Mouse (Mus musculus) splenic B cell, adult 2 months (primary cell): ENCODE data around the gene Ddah1.

Experiments
- DNase-seq: peaks from one replicate; pipeline ENCODE4 v3.0.0-alpha.2; 2011; ENCODE audit warnings: low read depth, low spot score
- H3K27me3 ChIP-seq: 2 replicates; pipeline ENCODE4 v1.6.1; 2012; ENCODE audit warnings: mild to moderate bottlenecking, low read length, moderate library complexity, mixed read lengths; ENCODE audit not compliant: control insufficient read depth, poor library complexity, insufficient read depth, severe bottlenecking
- H3K36me3 ChIP-seq: 2 replicates; pipeline ENCODE4 v1.6.1; 2012; ENCODE audit warnings: mild to moderate bottlenecking, low read length, moderate library complexity, mixed read lengths; ENCODE audit not compliant: control insufficient read depth, poor library complexity, insufficient read depth, severe bottlenecking

The Ddah1 gene

GRCm38 (mm10) chr3:145817276-145817675, 58.8 kb downstream of the Ddah1 start:
- Histone ChIP-seq H3K27me3 (no peaks in the 10 kb centered on the region), H3K36me3 (no peaks in the 10 kb centered on the region)
- DNase-seq: no peak

- no peaks in the 10 kb centered on the region for H3K36me3 ChIP-seq
- H3K27me3 ChIP-seq: no peaks in the 10 kb centered on the region
- no peak for DNase-seq
Measured at GRCm38 (mm10) chr3:145820439-145820838, 62.0 kb downstream of the Ddah1 start.

- H3K27me3 ChIP-seq: no peaks in the 10 kb centered on the region
- H3K36me3 ChIP-seq: no peaks in the 10 kb centered on the region
- no peak for DNase-seq
Measured at GRCm38 (mm10) chr3:145820938-145821337, 62.5 kb downstream of the Ddah1 start.

- Histone ChIP-seq H3K27me3 (no peaks in the 10 kb centered on the region), H3K36me3 (no peaks in the 10 kb centered on the region)
- no peak for DNase-seq
Measured at GRCm38 (mm10) chr3:145822201-145822600, 63.7 kb downstream of the Ddah1 start.

- Histone ChIP-seq H3K36me3 (no peaks in the 10 kb centered on the region), H3K27me3 (no peaks in the 10 kb centered on the region)
- DNase-seq: no peak
Measured at GRCm38 (mm10) chr3:145823661-145824060, 65.2 kb downstream of the Ddah1 start.

GRCm38 (mm10) chr3:145825416-145826055, 67.1 kb downstream of the Ddah1 start:
- no peak for DNase-seq
- H3K36me3 ChIP-seq: no peaks in the 10 kb centered on the region
- H3K27me3 ChIP-seq: no peaks in the 10 kb centered on the region

GRCm38 (mm10) chr3:145827191-145828045, 68.9 kb downstream of the Ddah1 start:
- no peak for DNase-seq
- no peaks in the 10 kb centered on the region for H3K36me3 ChIP-seq

GRCm38 (mm10) chr3:145828906-145829305, 70.4 kb downstream of the Ddah1 start:
- no peak for DNase-seq
- Histone ChIP-seq H3K27me3 (no peaks in the 10 kb centered on the region), H3K36me3 (no peaks in the 10 kb centered on the region)

More at GRCm38 (mm10) chr3:145827191-145828045, 68.9 kb downstream of the Ddah1 start:
- H3K27me3 ChIP-seq: no peaks in the 10 kb centered on the region

- DNase-seq: no peak
- no peaks in the 10 kb centered on the region for H3K27me3 ChIP-seq
Measured at GRCm38 (mm10) chr3:145833948-145834538, 75.6 kb downstream of the Ddah1 start.

GRCm38 (mm10) chr3:145838281-145838680, 79.8 kb downstream of the Ddah1 start:
- no peak for DNase-seq
- Histone ChIP-seq H3K27me3 (no peaks in the 10 kb centered on the region), H3K36me3 (no peaks in the 10 kb centered on the region)

More at GRCm38 (mm10) chr3:145833948-145834538, 75.6 kb downstream of the Ddah1 start:
- H3K36me3 ChIP-seq: no peaks in the 10 kb centered on the region

- DNase-seq: no peak
- no peaks in the 10 kb centered on the region for H3K36me3 ChIP-seq
- H3K27me3 ChIP-seq: no peaks in the 10 kb centered on the region
Measured at GRCm38 (mm10) chr3:145841961-145842710, 83.7 kb downstream of the Ddah1 start.

GRCm38 (mm10) chr3:145843836-145844235, 85.4 kb downstream of the Ddah1 start:
- no peak for DNase-seq
- H3K36me3 ChIP-seq: no peaks in the 10 kb centered on the region
- no peaks in the 10 kb centered on the region for H3K27me3 ChIP-seq

GRCm38 (mm10) chr3:145844891-145845290, 86.4 kb downstream of the Ddah1 start:
- Histone ChIP-seq H3K27me3 (no peaks in the 10 kb centered on the region), H3K36me3 (no peaks in the 10 kb centered on the region)
- DNase-seq: no peak

- H3K36me3 ChIP-seq: no peaks in the 10 kb centered on the region
- DNase-seq: no peak
- H3K27me3 ChIP-seq: no peaks in the 10 kb centered on the region
Measured at GRCm38 (mm10) chr3:145846255-145846654, 87.8 kb downstream of the Ddah1 start.
